Mouse (Mus musculus): ENCODE data around the gene Fam117a.

Fam117a gene

DNA sequence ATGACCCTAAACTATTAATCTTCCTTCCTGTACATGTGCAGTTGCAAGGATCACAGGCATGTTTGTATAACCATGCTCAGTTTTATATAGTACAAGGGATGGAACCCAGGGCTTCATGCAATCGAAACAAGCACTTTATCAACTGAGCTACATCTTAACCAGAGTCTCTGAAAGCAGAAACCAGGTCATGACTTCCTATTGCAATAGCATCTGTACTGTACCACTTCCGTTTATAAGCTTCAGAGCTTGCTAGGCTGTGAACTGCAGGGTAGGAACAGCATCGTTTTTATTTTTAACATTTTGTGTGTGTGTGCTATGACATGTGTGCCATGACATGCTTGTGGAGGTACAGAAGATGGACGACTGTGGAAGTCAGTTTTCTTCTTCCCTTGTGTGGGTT lies 3.6 kb upstream of the Fam117a start:
- DNase-seq (ENCODE audit: low spot score): no peak

DNA sequence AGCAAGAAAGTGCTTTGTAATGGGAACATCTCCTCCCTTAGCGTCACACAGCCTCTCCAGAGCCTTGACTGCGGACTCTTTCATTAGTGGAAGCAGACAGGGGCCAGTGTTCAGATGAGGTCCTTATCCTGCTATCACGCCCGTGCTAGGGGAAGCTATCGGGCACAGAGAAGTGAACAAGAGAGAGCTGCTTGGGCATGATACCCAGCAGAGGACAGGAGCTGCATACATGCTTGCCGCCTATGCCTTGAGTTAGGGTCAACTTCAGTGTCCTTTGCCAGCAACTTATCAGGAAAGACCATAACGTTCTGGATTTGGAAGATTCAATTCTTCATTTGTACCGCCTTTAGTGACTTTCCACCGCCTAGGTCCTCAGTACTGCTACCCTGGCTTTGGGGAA lies 3.0 kb upstream of the Fam117a start:
- no peak for DNase-seq (ENCODE audit: low spot score)

DNA sequence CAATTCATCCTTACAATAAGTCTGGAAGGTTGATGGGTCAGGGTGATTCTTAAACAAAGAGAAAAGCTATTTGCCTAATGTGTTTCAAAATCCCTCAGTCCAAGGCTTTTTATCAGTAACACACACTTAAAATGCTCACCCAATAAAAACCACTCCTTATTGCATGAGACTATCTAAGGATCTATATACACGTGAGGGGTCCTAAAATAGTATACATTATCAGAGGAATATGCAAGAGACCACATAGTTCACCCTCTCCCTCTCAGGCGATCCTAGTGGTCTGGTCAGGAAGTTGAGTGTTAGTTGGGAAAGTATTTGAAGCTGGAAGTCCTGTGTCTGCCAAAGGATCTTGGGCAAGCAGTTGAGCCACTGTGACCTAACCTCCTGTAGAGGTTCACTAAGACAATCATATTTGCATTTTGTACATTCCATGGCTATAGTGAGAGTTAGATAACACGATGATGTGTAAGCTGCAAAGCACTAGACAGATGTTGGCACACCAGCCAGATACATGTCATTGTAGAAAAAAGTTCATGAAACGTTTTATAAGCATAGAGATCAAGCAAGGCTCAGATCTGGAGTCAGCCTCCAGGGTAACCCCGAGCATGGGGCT lies 2.3 kb upstream of the Fam117a start:
- no peak for DNase-seq (ENCODE audit: low spot score)

DNA sequence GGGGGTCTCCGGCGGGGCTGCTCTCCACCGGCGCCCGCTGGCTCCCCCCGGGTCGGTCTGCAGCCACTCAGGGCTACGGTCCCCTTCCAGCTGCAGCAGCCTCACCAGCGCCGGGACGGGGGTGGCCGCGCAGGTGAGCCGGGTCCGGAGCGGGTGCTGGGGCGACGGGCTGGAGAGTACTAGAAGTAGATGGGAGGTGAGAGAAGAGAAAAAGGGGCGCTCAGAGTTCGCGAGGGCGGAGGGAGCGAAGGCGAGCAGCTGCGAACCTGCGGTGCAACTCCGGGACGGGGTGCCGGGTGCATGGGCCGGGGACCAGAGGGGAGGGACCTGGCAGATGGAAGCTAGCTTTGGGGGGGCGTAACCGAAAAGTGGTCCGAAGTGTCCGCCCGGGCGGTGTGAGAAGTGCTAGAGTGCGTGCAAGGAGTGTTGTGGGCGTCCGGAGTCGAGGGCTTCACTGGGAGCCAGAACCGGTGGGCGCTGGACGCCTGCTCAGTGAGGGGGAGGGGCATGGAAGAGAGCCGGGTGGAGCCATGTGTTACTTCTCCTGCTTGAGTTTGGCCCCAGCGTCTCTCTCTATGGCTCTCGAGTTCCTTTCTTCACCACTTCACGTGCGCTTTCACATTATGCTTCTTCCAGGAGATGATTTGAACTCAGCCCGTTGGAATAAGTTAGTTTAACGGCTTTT lies 453 bp downstream of the Fam117a start:
- DNase-seq (ENCODE audit: low spot score): no peak

DNA sequence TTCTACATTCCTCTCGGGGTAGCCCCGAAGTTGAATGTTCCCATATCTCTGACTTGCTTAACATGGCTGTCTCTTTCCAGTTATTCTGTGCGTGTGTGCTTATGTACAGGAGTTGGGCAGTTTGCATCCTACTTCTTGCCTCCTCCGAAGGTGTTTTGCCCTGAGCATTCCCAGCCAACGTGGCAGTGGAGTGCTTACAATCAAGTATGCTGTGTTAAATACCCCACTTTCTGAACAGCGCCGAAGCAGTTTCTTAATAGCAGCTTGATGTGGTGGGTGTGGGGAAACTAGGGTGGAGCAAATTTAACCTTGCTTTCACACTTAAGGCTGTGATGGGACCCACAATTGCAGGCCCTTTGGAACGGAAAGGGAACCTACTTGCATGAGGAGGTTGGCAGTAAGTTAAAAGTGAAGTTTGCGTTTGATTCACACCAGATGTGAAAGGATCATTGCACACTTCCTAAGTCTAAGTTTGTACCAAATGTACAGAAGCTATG lies 1.1 kb downstream of the Fam117a start:
- no peak for DNase-seq (ENCODE audit: low spot score)

DNA sequence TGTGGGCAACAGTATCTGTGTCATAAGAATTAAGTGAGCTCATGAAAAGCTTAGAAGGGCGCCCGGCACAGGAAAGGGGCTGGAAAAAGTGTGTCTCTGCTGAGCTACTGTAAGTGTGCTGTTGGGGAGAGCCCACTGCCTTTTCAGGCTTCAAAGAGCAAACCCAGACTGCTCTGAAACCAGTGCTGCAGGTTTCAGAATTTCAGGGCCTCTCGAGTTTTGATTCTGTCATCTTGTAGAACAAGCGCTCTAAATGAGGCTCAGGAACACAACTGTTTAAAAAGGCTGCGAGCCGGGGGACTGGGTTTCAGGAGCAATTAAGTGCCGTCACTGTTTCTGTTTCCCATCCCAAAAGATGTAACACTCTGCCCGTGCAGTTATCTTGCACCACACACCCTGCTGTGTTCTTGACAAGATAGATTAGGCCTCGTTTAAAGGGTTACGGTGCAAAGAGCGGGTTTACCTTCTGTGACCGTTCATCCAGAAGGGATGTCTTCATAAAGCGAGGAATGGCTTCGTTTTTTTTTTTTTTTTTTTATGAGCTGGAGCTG lies 2.7 kb downstream of the Fam117a start:
- DNase-seq (ENCODE audit: low spot score): no peak

DNA sequence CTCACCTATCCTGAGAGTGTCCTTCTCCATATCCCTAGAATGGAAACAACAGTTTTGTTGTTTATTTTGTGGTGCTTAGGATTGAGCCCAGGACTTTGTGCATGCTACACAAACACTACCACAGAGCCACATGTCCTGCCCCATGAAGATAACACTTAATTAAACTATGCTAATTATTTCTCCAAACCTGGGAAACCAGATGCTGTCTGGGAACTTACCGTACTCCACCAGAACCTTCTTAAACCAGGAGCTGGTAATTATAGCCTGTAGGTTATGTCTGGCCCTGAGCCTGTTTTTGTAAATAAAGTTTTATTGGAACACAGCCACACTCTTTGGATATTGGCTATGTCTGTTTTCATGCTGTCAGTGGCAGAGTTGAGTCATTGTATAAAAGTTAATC lies 3.4 kb downstream of the Fam117a start:
- DNase-seq (ENCODE audit: low spot score): no peak

DNA sequence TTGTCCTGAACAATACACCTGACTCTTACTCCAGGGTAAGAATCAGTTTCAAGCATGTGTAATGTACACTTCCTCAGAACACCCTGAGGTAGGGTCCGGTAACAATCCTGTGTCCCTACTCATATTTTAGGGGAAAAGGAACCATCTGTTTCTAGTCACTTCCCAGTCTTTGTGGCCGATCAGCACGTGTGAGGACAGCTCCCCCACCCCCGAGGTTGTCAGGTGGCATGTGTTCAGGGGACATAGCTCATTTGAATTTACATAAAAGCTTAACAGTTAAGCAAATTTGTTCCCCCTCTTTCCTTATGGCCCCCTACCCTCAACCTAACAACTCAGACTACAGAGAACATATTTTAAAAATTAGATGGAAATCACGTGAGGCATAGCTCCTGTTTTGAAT lies 3.8 kb downstream of the Fam117a start:
- no peak for DNase-seq (ENCODE audit: low spot score)

DNA sequence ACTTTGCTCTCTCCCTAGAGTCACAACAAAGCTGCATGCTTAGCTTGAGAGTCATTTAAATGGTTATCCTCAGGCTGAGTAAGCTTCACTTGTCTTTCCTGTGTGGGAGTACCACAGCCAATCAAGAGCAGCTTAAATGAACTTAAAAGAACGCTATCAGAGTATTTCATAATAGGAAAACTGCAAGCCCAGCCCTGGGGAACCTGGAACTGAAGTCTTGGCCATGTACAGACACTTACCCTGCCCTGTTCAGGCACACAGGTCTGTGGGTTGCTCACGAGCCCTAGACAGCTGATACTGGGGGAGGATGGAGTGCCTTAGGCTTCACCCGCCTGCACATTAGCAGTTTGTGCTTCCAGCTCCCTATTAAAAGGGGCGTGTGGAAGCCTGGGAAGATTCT lies 6.4 kb downstream of the Fam117a start:
- DNase-seq (ENCODE audit: low spot score): peak; percentile 24

DNA sequence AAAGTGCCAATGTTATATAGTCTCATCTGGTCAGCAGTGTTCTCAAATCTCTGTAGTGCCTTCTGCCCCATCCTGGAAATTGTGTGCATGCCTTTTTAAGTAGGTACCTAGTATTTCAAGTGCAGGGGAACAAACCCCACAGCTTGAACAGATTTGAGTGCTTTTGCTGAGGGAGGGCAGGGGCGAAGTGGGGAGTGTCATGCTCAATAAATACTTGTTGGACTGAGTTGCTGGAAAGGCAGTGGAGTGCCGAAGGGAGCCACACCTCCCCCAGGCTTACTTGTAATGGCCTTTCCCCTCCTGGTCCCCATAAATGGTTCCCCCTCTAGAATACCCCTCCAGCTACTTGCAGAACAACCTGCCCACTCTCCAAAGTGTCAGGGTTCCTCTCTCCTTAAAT lies 7.4 kb downstream of the Fam117a start:
- DNase-seq (ENCODE audit: low spot score): no peak

DNA sequence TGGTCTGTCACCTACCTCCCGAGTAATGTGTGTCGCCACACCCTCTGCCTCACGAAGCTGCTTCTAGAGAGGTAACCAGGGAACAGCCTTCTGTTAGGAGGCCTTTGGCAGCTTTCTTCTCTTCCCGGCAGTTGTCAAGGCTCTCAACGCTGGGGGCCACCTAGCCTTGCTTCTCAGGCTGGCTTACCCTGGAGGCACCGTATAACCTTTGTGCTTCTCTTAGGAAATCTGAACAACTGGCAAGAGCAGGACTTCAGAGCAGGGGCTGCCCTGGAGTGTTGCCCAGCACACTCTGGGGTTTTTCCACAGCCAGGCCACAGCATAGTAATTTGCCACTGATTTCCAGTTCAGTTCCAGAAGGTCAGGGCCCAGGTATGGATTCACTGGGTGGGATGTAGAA lies 13.5 kb downstream of the Fam117a start:
- DNase-seq (ENCODE audit: low spot score): no peak

DNA sequence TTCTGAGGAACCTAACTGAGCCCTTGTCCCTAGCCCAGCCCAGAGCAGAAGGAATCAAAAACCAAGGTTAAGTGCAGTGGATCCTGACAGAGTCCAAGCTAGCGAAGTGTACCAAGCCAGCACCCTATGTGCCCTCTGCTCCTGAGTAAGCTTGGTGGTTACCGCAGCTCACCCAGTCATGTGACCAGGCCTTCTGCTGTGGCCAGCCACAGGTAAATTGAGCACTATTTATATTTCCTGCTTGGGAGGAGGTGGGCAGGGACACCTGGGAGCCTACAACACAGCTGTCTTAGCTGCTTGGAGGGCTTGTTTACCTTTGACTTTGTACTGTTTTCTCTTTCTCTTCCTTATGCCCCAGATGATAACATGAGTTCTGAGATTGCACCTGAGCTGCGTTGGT lies 14.1 kb downstream of the Fam117a start:
- DNase-seq (ENCODE audit: low spot score): no peak

DNA sequence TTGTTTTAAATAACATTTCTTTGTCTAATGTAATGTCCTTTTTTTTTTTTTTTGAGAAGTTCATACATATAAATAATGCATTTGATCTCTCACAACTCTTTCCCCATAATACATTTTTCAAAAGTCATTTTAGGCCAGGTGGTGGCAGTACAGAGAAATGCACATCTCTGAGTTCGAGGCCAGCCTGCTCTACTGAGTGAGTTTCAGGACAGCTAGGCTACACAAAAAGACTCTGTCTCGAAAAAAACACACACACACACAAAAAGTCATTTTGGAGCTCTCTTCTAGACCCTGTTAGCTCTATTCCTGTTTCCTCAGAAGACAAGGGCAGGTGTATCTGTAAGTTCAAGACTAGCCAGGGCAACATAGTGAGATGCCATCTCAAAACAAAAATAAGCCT lies 15.9 kb downstream of the Fam117a start:
- DNase-seq (ENCODE audit: low spot score): no peak

DNA sequence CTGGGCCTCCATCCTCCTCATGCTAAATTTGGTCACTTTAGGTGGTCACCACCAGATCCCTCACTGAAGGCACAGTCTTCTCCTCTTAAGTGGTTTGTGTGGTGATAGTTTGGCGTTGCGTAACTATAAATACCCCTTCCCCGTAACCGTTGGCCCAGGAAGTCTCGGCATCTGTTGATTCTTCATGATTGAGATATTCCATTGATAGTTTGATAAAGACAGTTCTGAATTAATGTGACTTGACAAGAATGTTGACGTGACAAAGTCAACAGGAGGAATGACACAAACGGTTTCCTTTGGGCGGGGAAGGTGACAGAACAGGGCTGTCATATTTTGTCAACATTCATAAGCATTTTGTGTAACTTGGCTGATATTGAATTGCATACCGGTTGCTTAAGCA lies 16.4 kb downstream of the Fam117a start:
- DNase-seq (ENCODE audit: low spot score): no peak

DNA sequence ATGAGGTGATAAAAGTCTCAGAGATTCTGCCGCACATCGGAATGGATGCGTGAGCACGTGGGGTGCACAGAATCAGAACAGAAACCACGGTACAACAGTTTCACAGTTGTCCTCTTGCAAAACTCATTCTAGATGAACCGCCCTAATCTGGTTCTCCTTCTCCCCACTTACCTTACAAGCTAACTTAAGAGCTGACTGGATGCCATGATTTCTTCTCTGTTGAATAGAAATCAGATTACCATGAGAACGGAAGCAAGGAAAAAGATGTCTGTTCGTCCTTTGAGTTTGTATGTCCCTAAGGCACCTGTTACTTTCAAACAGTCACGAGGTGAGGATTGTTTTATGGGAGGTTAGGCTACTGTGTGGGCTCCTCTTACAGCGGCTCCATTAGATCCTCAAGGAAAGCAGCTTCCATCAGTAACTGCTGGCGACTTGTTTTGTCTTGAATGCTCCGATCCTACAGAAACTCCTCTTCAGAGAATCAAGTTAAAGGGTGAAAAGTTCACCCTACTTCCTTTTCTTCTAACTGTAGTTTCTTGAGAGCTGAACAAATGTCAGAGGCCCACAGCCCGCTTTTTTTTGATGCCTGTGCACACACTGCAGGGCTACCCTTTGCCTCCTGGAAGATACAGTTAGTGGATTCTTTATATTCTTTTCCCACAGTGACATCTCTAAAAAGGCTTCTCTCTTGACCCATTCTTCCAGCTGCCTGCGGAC lies 17.6 kb downstream of the Fam117a start:
- DNase-seq (ENCODE audit: low spot score): no peak

DNA sequence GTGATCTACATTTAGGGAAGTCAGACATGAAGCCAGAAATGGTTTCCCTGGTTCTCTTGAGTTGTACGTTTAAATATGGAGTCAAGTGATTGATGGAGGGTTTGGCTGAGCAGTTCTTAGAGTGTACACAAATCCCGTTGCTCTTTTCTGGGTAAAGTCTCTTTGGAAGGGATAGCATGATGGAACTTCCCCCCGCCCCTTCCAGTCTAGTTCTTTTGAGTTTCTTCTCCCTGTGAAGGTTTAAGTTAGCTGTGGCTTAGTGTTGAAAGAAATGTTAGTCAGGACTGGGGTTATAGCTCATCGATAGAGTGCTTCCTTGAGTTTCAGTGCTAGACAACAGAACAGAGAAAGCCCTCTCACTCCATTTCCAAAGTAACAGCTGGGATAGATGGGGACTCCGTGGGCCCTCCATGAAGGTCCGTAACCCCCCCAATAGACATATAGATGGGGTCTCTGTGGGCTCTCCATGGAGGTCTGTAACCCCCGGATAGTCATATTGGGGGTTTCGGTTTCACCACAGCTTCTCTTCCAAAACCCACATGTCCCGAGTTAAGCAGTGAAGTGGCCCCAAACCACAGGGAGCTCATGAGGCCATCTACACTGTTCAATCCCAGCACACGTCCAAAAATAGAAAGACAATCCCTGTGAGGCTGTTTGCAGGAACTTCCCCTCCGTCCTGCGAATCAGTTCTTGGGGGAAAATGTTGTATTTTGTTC lies 18.3 kb downstream of the Fam117a start:
- no peak for DNase-seq (ENCODE audit: low spot score)

DNA sequence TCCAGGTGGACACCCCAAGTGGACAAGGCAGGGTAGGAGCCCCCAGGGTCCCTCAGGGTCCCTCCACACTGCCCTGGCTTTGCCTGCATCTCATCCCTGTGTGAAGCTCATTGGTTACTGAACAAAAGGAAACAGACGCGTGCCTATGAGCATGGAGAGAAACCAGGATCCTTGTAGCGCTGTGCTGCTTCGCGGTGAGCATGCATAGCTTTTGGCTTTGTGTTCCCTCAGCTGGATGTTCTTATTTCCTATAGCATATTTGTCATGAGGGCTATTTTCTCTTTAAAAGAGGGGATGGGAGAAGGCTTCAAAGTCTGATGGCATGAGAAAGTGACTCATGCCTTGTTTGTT lies 18.8 kb downstream of the Fam117a start:
- DNase-seq (ENCODE audit: low spot score): no peak

DNA sequence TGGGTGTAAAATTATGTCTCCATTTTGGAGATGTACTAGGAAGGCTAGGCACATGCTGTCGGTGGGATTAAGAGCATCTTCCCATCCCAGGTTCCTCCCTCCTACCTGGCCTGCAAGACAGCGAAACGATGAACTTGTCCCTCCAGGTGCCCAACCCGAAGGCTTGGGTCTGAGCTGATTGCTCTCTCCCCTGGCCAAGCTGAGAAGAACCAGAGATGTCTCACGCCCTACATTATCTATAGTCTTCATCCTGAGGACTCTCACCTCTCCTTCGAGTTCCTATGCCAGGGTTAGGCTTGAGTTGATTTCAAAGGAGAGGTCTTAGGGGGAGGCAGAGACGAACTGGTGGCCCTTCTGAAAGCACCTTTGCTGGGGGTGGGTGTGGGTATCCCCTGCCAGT lies 19.2 kb downstream of the Fam117a start:
- no peak for DNase-seq (ENCODE audit: low spot score)

DNA sequence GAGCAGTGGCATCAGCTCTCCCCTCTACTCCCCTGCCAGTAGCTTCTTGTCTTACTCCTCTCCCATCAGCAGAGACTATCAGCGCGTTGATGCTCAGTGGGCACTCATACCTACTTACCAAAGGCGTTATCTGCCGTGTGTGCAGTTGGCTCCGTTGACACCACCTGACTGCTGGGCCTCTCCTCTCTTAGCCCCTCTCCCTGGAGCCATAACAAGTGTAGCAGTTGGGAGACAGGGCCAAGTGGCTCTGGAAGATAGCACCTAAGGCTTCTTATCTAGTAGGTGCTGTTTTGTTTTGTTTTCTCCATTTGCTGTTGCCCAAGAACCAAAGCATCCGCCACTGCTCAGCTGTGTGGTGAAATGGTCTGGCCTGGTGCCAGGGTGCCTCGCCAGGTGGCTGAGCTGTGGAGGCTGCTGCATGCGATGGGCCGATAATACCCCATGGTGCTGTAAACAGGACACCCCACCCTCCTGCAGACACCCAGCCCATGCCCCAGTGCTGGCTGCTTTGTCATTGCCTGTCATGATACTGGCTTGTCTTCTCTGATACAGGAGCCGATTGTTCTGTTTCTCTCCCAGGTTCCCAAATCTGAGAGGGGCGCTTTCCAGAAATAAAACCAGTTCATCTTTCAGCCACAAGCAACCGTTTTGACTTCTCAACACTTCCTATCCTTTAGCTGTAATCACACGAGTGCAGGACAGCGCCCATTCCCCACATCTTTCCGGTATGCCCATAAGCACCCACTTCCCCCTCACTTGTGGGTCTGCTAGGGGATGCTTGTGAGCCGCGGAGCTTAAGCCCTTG lies 19.9 kb downstream of the Fam117a start:
- DNase-seq (ENCODE audit: low spot score): no peak

DNA sequence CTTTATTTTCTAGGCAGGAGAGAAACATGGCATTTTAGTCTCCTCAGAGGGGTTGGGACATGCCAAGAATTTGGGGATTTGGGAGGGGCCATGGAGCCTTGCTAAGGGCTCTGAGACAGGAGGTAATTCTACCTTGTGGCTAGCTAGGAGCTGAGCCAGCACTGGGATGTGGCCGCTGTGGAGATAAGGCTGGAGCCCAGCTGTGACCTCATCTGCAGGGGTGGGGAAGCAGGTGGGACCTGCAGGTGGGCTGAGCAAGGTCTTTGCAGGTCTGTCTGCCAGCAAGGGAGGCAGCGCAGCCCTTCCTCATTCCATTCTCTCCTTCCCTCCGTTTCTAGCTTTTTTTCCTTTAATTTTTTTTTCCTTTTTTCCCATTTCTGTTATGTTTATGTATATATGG lies 21.4 kb downstream of the Fam117a start:
- no peak for DNase-seq (ENCODE audit: low spot score)

DNA sequence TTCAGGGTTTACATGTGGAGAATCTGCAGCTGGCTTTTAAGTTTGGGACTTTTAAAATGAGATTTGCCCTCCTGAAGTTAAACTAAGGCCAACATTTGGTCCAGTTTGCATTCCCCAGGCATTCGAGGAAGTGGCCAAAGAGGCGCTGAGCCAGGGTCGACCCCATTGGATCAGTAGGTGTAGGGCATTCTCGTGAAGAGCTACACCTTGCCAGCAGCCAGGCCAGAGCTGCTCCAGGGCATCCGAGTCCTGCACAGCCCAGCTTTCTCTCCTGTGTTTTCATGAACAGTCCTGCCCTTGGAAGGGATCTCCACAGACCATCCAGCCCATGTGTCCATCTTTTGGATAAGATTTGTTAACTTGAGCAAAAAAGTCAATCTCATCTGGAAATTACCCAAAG lies 27.6 kb downstream of the Fam117a start:
- DNase-seq (ENCODE audit: low spot score): no peak

DNA sequence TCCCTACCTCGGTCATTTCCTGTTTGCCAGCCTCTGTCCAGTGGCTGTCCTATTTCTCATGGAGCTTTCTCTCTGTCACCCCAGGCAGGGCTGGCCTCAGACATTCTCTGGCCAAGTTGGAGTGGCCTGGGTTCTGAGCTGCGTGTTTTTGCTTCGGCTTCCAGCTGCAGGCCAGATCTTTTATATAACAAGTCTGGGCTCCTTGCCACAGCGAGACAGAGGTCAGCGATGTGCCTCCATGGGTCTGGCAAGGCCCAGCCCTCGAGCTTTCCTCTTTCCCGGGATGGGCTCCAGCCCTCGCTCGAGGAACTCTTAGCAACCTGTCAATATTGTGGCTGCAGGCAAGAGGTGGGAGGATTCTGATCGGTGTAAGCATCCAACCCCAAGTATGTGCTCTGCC lies 28.8 kb downstream of the Fam117a start:
- DNase-seq (ENCODE audit: low spot score): peak; percentile 54

Measured in left cerebral cortex, adult 11 months (tissue).